Mouse (Mus musculus): Measurements from ENCODE around the gene Sec61b. TPM values are rescaled to one million over a fixed set of nuclear protein-coding genes. Genes with fewer than 3 reads are reported as not detected.

Sec61b gene
- polyA plus RNA-seq, 1 experiment from 2014 or later = 449 TPM

- WGBS = 88% methylated on average over 6 of the region's 6 CpGs
- DNase-seq (ENCODE audit: low spot score) (peak; percentile 58), ATAC-seq (replicated peaks; ENCODE audit: low FRiP score, low TSS enrichment, low read depth) (no peak)
- Histone ChIP-seq H3K4me3 (ENCODE audit: low read depth, low read length) (no peak overlapping the region), H3K4me2 (ENCODE audit: low read length) (no peak overlapping the region), H3K9ac (ENCODE audit: low read length) (no peak overlapping the region), H3K9me3 (ENCODE audit: control insufficient read depth, low read length) (no peaks in the 10 kb centered on the region), H3K27ac (ENCODE audit: low read depth) (no peak overlapping the region), H3K4me1 (replicated peaks; ENCODE audit: control insufficient read depth, insufficient read depth, low read length) (no peaks in the 10 kb centered on the region), H3K36me3 (ENCODE audit: control insufficient read depth, insufficient read depth, low read length) (no peaks in the 10 kb centered on the region), H3K27me3 (replicated peaks; ENCODE audit: control insufficient read depth, insufficient read depth, low read length) (no peaks in the 10 kb centered on the region)
These were observed 47.6 kb downstream of the Sec61b start for GRCm38 (mm10) chr4:47521884-47522605.

- no peak overlapping the region for H3K9ac ChIP-seq (ENCODE audit: low read length)
- H3K9me3 ChIP-seq (ENCODE audit: control insufficient read depth, low read length) = no peaks in the 10 kb centered on the region
- DNase-seq (ENCODE audit: low spot score) (no peak), ATAC-seq (replicated peaks; ENCODE audit: low FRiP score, low TSS enrichment, low read depth) (no peak)
- no peak overlapping the region for H3K27ac ChIP-seq (ENCODE audit: low read depth)
- no peaks in the 10 kb centered on the region for H3K36me3 ChIP-seq (ENCODE audit: control insufficient read depth, insufficient read depth, low read length)
- no peak overlapping the region for H3K4me2 ChIP-seq (ENCODE audit: low read length)
- no peaks in the 10 kb centered on the region for H3K4me1 ChIP-seq (replicated peaks; ENCODE audit: control insufficient read depth, insufficient read depth, low read length)
- no peak overlapping the region for H3K4me3 ChIP-seq (ENCODE audit: low read depth, low read length)
- 85% methylated on average over 4 of the region's 4 CpGs for WGBS
- H3K27me3 ChIP-seq (replicated peaks; ENCODE audit: control insufficient read depth, insufficient read depth, low read length) = no peaks in the 10 kb centered on the region
These were observed 55.4 kb downstream of the Sec61b start for GRCm38 (mm10) chr4:47529866-47530265.

Other genes with a start within 250 kb of the Sec61b start
- 46.0 and 50.9 TPM in 2 replicates for gene Tgfbr1, start 121.4 kb upstream of the Sec61b start, polyA plus RNA-seq (2014; fragmentation: Nextera tagmentation; extraction: Ambion mirVana)
- gene Alg2, start 325 bp upstream of the Sec61b start, polyA plus RNA-seq (2014; fragmentation: Nextera tagmentation; extraction: Ambion mirVana) = 65.8 and 74.5 TPM in 2 replicates